Mouse (Mus musculus): ENCODE data around the gene Ets2.

DNA sequence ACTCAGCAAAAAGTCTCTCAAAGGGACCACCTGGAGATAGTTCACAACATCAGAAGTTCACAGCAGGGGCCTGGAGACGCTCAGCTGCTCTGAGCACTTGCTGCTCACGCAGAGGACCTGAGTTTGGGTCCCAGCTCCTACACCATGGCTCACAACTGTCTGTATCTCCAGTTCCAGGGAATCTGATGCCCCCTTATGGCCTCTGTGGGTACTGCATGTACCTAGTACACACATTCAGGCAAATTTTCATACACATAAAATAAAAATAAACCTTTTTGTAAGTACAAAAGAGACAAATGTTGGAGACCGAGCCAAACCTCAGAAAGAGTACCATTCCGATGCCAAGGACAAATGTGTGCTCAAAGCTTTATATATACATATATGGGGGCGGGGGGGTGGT, 44.1 kb upstream of the Ets2 start:
- TF ChIP-seq POLR2A (IDR thresholded peaks at IDR 0.05; ENCODE audit: insufficient read depth, low read depth, low read length), result no peak
- TF ChIP-seq EP300 (IDR thresholded peaks at IDR 0.05; ENCODE audit: insufficient read depth, low read depth, low read length), result no peak
